Mouse (Mus musculus) layer of hippocampus, postnatal 14 days (tissue): ENCODE measurements at regions not wholly inside any gene's neighbourhood (a gene's known extent, or its start where the extent isn't known, plus 50 kb on each side); places are given as distances from the start of the nearest gene placed in this dataset.

Experiments
- DNase-seq, 2 experiments: peaks; one replicate each; pipeline ENCODE4 v3.0.0; 2021 to 2022; ENCODE audit warnings: low spot score in 2 of 2, mixed read lengths in 1 of 2

GRCm38 (mm10) chr4:80131623-80132301 is 702.2 kb upstream of the Tyrp1 start:
- DNase-seq: no peak

DNA sequence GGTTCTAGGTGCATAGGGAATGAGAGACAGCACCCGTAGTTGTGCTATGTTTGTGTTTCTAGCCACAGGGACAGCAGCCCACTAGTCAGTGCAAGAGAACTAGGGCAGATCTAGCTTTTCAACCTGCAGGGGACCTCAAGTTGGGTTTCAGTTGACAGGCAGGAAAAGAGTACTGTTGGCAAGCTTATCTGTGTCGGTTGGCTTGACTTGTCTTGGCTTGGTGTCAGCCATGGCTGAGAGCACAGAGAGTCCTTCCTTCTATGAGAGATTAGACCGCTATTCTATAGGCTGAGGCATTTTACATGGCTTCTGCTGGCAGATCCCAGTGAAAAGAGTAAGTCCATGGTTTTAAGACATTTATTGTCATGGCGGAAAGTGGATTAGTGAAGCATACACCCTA is 693.7 kb upstream of the Tyrp1 start:
- DNase-seq: no peak

GRCm38 (mm10) chr4:80159842-80160241 is 674.1 kb upstream of the Tyrp1 start:
- DNase-seq: no peak

- no peak for DNase-seq
Observed at GRCm38 (mm10) chr4:80173229-80173628, 660.7 kb upstream of the Tyrp1 start.

GRCm38 (mm10) chr4:80202223-80202622 is 631.7 kb upstream of the Tyrp1 start:
- peak in 1 of 2 experiments; percentile 34 for DNase-seq

- DNase-seq: peak; percentile 9 to 16
Observed at GRCm38 (mm10) chr4:80203916-80204315, 630.0 kb upstream of the Tyrp1 start.

DNA sequence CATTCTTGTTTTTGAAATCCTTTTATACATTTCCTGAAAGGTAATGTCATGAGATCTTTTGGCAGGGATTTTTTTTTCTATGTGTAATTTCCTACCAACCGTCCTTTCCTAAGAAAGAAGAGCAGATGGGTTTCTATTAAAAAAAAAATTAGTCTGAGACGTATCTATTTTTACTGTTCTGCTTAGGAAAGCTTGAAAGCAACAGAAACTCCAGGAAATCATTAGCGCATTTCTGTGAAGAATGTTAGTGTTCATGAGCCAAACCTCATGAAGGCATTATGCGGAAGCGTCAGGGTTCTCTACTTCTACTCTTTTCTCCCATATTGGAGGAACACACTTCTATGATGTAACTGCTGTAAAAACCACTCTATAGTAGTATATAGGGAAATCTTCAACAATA is 629.5 kb upstream of the Tyrp1 start:
- DNase-seq: no peak
